Mouse (Mus musculus) right cerebral cortex, postnatal 4 days (tissue): ENCODE results near the gene Nr2e1.

ENCODE experiments used
- DNase-seq: peaks from one replicate; pipeline ENCODE4 v3.0.0-alpha.2; 2022

Nr2e1 gene

DNA sequence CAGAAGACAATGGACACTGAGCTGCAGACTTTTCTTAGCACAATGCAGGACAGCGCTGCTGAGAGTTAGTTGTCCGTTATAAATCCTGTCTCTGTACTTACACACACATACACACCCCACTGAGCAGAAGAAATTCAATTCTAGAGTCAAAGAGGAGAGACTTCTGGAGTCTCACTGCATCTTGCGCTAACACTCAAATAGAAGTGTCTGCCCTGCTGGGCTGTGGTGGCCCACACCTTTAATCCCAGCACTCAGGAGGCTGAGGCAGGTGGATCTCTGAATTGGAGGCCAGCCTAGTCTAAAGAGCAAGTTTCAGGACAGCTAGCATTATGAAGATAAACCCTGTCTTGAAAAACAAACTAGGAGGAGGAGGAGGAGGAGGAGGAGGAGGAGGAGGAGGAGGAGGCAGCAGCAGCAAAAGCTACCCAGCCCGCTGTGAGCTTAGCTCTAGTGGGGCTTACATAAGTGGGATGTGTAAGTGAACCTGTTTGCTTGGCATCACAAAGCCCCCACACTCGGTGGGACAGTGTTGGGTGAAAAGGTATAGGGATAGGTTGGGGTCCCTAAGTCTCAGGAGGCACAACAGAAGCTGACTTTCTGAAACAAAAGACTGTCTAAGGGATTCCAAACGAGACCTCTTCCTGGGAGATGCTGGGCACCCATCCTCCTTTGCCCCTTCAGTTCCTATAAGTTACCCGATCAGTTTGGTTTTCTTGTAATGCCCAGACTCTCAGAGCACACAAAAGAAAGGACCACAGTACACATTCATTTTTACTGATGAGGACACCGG, 4.7 kb upstream of the Nr2e1 start:
- no peak for DNase-seq

DNA sequence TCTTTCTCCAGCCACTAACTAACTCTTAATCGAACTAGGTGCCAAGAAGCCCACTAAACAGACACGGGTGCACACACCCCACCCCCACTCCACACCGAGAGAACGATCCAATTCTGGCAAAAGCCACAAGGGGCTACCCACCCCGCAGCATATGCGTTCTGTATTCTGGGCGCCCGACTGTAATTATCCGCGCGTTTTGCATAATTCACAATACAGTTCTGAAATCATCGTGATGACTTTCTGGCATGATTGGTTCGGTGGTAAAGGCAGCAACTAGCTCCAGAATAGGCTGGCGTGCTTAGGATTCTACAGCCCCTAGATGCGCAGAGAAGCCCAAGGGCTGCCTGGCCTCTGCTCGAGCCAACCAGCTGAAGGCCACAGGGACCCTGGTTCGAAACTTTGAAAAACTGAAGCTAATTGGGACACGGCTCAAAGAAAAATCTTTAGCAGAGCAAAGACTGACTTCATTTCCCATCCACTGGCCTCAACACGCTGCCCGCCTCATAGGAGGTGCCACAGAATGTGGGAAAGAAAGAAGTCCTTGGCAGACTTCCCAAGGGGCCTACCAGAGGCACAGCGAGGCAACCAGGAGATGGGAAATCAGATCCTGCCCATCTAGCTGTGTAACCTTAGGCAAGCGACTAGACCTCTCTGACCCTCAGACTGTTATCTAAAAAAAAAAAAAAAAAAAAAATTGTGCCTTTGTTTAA, 2.3 kb upstream of the Nr2e1 start:
- peak; percentile 27 for DNase-seq

GRCm38 (mm10) chr10:42585156-42585555, 1.7 kb upstream of the Nr2e1 start:
- no peak for DNase-seq

GRCm38 (mm10) chr10:42584436-42584983, 1.1 kb upstream of the Nr2e1 start:
- peak; percentile 33 for DNase-seq

DNA sequence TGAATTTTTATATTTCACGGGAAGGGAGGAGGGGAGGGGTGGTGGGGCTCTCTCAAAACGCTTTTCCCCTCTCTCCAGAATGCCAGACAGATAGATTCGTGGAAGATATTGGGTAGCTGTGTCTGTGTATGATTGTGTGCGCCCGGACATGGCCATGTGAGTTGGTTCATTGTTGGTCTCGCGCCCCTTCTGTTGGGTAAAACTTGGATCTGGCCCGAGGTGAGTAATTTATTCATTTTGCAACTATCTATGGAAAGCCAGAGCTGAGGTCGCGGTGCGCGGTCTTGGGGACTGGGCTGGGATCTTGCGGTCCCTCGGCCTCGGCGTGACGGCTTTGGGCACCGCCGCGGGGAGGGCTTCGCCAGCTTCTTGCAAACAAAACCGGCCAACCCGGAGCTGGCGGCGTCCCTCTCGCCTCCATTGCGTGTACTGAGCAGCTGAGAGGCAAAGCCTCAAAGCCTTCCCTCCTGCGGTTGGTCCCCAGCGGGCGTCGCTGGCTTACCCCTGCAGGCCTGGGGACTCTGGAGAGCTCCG, 537 bp upstream of the Nr2e1 start:
- peak; percentile 47 for DNase-seq

DNA sequence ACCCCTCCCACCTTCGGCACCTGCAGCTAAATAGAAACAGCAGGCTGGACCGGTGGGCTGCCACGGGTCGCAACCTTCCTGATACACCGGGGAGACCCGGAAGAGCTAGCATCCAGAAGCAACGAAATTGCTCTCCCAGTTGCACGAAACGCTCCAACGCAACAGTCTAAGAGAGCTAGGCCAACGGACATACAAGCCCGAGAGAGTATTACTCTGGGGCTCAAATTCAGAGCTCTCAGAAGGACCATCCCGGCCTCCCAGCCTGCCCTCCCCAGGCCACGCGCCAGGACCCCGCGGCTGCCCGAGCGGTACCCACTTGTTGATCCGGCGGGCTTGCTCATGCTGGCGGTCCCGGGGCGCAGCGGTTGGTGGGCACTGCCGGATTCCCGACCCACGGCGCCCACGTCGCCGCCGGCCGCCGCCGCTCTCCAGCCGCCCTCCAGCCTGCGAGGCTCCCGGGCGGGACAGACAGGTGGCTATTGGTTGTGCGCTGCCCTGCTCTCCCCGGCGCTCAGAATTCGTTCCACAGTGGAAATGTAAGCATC, 794 bp downstream of the Nr2e1 start:
- DNase-seq, result peak; percentile 29

GRCm38 (mm10) chr10:42581694-42582565, 1.5 kb downstream of the Nr2e1 start:
- peak; percentile 19 for DNase-seq

- DNase-seq, result no peak
Observed at GRCm38 (mm10) chr10:42580951-42581277, 2.5 kb downstream of the Nr2e1 start.

GRCm38 (mm10) chr10:42580131-42580950, 3.1 kb downstream of the Nr2e1 start:
- DNase-seq, result peak; percentile 10

GRCm38 (mm10) chr10:42579475-42580130, 3.8 kb downstream of the Nr2e1 start:
- peak; percentile 30 for DNase-seq

DNA sequence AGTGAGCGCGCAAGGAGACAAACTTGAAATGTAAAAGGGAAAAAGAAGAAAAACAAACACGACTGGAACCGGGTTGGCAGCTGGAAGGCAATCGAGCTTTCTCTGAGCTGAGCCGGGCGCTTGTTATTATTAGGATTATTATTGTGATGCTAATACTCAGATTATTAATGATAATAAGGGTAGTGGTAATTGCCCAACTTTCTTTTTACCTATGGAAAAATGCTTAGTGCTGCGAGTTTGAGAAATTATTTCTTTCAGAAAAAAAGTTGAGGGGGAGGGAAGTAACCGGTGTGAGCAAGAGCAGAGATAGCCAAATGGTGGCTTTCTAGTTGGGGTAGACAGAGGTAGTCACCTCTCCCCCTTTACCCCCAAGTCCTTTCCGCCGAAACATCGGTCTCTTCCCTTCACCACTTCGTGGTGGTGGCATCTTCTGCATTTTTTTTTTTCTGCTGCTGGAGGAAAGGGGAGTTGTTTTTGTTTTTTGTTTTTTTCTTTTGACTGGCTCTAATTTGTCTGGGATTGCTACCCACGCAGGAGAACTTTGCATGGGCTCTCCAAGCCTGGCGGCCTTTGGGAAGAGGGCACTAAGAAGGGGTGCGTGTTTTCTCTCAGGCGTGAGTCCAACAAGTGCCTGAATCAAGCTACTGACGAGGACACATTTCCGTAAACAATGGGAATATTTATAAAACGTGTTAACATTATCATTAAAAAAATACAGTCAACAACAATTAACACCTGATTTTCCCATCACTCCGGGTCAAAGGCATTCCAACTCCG, 4.5 kb downstream of the Nr2e1 start:
- DNase-seq, result no peak

DNA sequence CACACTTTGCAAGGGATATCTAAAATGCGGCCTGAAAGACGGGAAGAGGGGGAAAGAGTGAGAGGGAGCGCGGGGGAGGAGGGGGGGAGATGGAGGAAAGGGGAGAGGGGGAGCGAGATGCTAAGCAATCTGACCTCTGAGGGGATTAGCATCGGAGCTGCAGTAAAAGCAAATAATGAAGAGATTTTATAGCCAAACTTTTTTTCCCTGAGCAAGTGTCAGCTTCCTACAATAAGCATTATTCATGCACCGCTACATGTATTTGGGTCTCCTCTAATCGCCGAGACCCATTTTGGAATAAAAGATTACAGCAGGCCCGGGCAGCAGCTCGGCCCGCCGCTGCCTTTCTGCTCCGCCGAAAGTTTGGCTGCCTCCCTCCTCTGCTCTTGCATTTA, 5.2 kb downstream of the Nr2e1 start:
- DNase-seq, result no peak

DNA sequence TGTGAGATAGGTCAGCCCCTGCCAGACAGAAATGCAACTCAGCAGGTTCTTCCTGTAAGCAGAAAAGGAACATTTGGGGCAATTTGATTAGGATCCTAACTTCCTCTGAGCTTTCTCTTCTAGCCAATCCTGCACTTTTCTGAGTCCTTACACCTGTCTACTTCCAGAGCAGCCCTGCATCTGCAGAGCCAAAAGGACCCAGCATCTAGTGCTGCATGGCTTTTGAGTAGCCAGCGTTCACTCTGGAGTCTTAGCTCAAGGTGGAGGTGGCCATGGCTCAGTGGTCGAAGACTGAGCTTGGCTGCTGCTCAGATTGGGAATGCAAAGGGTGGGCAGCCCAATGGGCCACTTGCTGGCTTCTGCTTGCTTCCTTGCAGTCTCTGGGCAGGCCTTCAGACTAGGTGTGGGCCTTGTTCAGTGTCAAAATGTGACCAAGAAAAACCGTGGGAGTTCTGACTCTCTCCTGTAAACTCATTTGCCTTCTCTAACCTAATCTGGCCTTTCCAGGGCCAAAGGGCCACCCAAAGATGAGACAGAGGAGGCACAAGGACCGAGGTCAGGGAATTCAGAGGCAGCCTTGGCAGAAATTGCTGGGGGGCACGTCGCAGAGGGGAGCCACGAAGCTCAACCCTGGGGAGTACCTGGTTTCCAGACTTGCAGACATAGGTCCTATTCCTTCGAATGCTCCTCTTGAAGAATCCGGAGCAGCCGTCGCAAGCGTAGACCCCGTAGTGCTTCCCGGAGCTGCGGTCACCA, 5.7 kb downstream of the Nr2e1 start:
- DNase-seq, result no peak

- no peak for DNase-seq
Observed at GRCm38 (mm10) chr10:42574639-42575038, 8.8 kb downstream of the Nr2e1 start.

DNA sequence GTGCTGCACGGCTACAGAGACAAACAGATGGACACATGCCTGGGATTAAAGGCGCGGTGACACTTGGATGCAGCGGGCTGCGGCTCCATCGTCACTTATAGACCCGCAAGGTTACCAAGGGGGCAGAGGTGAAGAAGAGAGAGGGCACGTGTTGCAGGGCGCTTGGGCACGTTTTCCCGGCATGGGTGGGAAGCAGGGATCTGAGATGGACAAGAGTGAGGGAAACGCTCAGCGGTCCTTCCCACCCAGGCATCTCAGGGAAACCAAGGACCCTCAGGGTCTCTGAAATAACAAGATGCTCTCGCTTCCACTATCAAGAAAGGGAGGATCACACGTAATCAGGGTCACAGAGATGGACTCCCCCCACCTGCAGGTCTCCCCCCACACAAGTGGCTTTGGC, 10.5 kb downstream of the Nr2e1 start:
- no peak for DNase-seq

DNA sequence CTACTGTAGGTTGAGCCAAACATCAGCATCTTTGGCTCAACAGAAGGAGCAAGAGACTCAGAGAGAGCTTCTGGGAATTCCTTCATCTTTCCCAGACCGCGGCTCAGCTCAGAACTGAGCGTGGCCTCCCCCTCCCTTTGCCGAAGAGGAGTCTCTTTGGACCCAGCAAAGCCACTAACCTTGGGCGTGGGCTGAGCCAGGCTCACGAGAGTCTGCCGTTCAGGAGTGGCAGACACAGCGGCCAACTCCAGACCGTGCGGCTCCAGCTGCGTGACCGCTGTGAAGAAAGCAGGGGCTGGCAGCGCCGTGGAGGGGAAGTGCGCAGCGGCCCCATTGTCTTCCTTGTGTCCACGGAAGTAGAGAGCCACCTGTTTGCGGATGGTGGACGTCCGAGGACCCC, 10.9 kb downstream of the Nr2e1 start:
- peak; percentile 13 for DNase-seq

- DNase-seq, result no peak
Observed at GRCm38 (mm10) chr10:42562272-42562671, 21.2 kb downstream of the Nr2e1 start.

GRCm38 (mm10) chr10:42559581-42560200, 23.7 kb downstream of the Nr2e1 start:
- no peak for DNase-seq

- DNase-seq, result no peak
Observed at GRCm38 (mm10) chr10:42546507-42546906, 36.9 kb downstream of the Nr2e1 start.
